Mouse (Mus musculus): ENCODE results near the gene Pbp2.

Pbp2 gene

GRCm38 (mm10) chr6:135310305-135310704, at the start of gene Pbp2:
Gene Pbp2, minus strand, starts transcription at chr6:135310405.
- in situ Hi-C loops (cut with MboI, MseI): no loop called here

DNA sequence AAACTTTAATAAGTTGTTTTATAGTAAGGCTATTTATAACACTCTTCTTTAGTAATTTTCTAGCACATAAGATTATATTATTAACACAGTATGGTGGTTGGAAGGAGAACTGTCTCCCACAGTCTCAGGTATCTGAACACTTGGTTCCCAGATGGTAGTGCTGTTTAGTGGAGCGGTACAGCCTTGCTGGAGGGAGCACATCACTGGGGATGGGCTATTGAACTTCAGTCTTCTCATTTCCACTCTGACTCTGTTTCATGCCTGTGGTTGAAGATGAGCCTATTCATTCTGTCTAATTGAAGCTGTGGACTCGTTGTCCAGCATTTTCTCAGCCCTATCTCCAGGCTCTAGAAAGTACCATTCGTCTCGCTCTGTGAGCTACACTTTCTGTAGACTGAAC, 44.7 kb upstream of the Pbp2 start:
- in situ Hi-C loops (cut with MboI, MseI): no loop called here

GRCm38 (mm10) chr6:135352537-135352936, 42.3 kb upstream of the Pbp2 start:
- in situ Hi-C loops (cut with MboI, MseI): no loop called here

DNA sequence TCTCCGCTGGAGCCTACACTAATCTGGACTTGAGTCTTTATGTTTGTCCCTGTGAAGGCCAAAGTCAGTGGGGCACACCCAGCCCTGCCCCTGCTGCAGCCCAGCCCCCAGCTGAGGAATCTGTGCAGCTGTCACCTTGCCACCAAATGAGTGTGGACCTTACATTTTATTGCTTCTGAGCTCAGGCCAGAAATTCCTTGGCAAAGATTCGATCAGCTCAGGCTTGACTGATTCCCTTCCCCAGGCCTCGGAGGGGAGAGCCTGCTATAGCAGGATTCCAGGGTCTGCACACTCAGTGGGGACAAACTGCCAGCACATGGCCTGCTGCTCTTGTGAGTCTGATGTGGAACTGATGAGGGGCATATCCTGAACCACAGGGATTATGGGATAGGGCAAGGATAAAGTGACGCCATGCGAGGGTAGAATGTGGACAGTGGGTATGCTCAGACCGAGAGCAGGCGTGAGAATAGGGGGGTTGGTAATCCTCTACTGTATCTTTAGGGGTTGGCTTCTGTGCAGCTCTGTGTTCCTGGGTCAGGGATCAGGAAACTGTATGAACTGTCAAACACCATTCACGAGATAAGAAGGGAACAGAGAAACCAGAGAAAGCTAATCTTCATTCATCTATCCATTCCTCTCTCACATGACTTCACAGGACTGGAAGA, 41.6 kb upstream of the Pbp2 start:
- in situ Hi-C loops (cut with MboI, MseI): no loop called here

- in situ Hi-C loops (cut with MboI, MseI): no loop called here
These were observed 30.8 kb upstream of the Pbp2 start for GRCm38 (mm10) chr6:135341076-135341378.

DNA sequence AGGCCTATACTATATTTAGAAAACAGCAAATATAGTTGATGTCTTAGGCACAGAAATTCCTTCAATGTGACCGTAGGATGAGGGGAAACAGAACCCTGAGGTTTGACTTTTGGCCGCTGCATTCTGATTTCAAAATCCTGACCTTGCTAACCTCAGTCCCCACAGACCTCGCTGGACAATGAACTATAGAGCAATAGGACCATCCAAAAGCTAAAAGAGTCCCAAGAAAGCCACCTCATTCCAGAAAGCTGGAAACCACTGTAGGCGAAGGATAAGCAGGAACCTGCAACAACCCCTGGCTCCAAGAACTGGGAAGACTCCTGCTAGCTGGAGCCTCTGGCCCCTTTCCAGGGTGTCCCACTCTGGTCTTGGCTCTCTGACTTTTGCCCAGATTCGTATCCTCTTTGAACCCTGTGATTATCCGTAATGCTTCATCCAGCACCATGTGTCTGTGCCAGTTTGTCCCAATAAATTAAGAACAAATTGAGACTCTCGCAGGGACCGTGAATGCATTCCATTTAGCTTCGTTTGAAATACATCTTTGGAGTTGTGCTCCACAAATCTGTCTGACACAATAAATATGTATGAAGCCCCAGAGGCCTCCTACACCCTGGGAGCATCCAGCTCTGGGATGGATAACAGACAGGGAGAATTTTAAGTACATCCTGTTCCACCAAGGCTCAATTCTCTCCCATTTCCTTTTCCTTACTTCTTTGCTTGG, 30.3 kb upstream of the Pbp2 start:
- in situ Hi-C loops (cut with MboI, MseI): no loop called here

DNA sequence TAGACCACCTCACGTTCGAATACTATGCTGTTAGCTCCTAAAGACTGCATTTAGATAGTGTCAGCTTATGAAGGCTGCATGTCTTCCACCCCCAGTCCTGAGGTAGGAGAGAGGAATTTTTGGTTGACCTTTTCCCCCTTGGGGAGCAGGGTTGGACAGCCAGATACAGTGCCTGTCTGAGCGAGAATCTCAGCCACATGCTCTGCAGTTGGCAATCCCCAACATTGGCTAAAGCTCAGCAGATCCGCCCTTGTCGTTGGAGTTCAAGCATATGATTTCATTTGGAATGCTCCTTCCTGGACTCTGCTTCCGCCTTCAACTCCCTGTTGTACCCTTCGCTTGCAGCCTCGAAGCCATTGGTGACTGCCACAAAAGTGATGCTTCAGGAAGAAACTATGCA, 26.2 kb upstream of the Pbp2 start:
- in situ Hi-C loops (cut with MboI, MseI): no loop called here

DNA sequence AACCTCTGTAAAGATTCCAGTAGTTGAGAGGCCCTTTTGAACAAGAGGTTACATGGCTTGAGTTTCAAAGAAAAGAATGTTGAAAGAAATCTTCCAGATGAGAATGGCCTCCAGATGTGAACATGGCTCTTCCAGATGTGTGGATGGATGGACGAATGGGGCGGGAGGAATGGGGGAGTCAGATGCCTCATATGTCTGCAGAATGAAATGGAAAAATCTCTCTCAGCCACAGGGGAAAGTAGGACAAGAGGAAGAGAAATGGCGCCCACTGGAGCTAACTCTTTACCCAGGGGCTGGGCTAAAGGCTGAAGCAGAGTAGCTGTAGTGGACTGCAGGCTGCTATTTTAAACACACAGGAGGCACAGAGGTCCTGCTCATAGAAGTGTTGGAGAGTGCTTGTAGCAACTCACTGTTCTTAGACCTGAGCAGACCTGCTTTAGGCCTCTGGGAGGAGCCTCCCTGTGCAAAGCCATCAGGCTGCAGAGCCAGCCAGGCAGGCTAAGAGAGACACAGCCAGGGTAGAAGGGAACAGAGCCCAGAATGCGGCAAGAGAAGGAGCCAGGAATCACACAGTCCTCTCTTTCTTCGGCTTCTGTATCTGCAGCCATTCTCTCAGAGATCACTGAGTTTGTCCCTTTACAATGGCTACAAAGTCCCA, 23.9 kb upstream of the Pbp2 start:
- in situ Hi-C loops (cut with MboI, MseI): no loop called here

DNA sequence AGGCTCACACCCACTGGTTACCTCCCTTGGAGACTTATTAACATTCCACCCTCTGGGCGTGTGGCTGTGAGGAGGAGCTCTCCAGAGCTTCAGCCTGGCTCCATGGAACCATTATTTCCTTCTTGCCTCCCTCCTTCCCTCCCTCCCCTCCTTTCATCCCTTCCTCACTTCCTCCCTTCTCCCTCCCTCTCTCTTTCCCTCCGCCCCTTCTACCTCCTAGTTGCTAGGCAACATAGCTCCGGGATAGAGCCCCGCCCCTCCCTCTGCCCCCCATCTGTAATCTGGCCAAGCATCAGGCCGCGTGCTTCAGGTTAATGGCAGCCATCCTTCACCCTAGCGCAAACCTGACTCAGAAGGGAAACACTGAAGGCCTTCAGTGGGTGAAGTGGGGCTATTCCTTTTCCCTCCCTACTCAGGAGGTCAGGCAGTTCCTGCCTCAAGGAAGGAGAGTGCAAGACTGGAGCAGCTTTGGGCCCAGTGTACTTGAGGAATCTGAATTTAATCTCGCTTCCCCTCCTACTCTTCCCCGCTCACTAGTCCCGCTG, 22.6 kb upstream of the Pbp2 start:
- in situ Hi-C loops (cut with MboI, MseI): no loop called here

DNA sequence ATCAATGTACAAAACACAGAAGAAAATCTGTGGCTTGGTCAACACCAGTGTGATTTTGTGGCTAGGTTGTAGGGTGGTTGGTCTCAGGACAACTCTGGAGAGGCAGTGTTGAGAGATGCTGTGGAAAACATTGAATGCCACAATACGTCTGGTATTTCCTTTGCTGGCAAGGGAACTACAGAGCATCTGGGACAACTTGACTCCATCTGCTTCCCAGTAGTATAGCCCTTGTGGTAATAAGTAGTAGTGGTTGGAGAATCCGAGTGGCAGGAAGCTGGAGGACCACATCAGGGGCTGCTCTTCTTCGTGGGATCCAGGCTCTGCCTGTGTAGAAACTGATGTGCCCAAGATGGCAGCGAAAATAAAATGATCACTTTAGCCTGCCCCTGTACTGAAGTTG, 21.7 kb upstream of the Pbp2 start:
- in situ Hi-C loops (cut with MboI, MseI): no loop called here

DNA sequence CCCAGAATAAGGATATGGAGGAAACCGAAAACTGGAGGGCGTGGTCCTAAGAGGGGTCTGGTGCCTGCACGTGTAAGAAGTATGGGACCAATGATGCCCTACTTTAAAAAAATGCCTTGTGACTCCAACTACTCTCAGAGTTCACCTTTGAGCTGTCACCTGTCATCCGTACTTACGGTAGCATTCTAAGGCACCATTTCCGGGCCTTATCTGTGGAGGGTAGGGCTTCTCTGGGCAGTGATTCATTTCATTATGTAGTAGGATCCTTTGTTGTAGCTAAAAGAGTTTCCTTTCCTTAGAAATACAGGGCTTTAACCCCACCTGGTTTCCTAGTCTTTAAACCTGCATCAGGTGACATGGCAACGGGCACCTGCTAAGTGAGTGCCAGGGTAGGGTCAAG, 16.6 kb upstream of the Pbp2 start:
- in situ Hi-C loops (cut with MboI, MseI): no loop called here

DNA sequence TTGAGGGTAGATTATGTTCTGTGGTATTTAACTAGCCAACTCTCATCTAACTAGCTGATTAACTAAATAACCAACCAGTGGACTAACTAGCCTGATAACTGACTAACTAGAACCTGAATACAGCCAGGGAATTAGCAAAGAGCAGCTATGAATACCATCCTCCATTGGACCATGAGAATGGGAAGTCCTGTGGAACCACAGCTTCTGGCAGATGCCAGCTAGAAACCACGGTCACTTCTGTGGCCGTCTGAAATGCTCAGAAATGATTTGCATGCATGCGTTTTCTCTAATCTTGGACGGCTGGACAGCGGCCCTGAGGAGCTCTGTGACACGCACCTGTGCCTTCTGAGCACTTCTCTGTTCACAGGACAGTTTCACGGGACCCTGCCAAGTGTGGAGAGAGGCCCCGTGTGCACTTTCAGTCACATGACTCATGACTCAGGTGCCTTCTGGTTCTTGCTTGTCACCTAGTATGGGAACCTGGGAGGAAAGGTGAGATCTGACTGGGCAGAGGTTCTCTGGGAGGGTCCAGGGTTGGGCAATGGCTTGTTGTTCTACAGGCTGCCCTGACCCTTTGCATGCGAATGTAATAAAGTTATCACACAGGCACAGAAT, 14.6 kb upstream of the Pbp2 start:
- in situ Hi-C loops (cut with MboI, MseI): no loop called here

GRCm38 (mm10) chr6:135324111-135324510, 13.9 kb upstream of the Pbp2 start:
- in situ Hi-C loops (cut with MboI, MseI): no loop called here

DNA sequence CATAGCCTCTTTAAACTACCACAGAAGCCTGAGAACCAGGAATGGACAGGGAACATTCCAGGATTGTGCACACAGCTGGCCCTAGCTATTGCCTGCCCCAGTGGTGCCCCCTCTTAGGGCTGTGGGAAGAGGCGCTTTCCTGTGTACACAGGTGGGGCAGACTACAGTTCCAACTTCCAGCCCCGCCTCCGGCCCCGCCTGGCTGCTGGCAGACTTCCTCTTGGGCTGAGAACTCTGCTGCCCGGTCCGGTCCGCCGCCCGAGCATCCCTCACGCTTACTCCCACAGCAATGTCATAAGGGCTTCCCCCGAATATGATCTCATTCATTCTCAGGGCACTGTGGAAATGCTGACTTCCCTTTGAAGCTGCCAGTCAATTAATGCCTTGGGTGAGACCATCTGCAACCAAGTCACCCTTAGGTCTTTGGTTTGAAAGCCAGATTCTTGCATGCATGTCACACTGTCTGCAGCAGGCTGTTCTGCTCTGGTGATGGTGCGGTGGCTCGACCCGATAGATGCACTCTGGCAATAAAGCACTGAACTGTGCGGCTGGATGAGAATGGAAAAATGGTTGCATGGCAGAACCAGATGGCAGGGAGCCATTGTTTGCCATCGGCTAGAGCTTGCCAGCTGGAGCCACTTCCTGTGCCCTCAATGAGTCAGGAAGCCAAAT, 13.2 kb upstream of the Pbp2 start:
- in situ Hi-C loops (cut with MboI, MseI): no loop called here

- in situ Hi-C loops (cut with MboI, MseI): no loop called here
These were observed 12.5 kb upstream of the Pbp2 start for GRCm38 (mm10) chr6:135322749-135323148.

GRCm38 (mm10) chr6:135319431-135319933, 9.3 kb upstream of the Pbp2 start:
- in situ Hi-C loops (cut with MboI, MseI): no loop called here

GRCm38 (mm10) chr6:135316141-135316540, 5.9 kb upstream of the Pbp2 start:
- in situ Hi-C loops (cut with MboI, MseI): no loop called here

DNA sequence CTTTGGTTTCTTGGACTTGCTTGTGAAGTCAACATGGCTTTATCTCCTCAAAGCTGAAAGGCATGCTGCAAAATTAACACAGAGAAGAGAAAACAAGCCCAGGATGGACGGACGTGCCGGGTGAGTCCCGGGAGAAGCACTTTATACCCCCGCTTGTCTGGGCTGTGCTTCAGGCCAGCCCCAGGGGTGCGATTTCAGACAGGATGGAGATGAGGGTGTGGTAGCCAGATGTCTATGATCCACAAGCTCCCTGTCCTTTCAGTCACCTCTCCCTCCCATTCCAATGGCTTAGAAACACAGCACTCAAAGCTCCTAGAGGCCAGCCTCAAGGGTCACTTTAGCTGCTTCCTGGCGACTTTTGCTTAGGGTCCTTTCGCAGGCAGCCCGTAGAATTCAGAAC, 3.8 kb upstream of the Pbp2 start:
- in situ Hi-C loops (cut with MboI, MseI): no loop called here

DNA sequence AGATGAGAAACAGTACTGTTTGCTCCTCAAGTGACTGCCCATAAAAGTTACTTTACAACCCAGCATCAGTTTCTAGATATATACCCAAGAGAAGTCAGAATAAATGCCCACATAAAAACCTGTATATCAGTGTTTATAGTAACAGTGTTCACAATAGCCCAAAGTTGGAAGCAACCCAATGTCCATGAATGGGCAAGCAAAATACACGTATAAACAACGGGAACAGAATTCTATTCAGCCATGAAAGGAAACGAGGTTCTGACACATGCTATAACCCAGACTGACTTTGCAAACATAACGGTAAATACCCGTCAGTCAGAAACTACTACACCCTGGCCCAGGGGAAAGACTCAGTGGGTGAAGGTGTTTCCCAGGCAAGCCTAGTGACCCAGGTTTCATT, 1.8 kb upstream of the Pbp2 start:
- in situ Hi-C loops (cut with MboI, MseI): no loop called here

GRCm38 (mm10) chr6:135304576-135305260, 5.5 kb downstream of the Pbp2 start:
- in situ Hi-C loops (cut with MboI, MseI): no loop called here

All from regulatory T cell (primary cell).